Mouse (Mus musculus) heart, embryonic 15.5 days (tissue): Measurements from ENCODE around the gene Map1lc3a. TPM values are rescaled to one million over a fixed set of nuclear protein-coding genes. Genes with fewer than 3 reads are reported as not detected.

ENCODE experiments used
- ATAC-seq: fragments of 200-750 bp; cut with Nextera tagmentation; replicated peaks from 2 replicates; pipeline ENCODE4 v1.8.0; 2017; ENCODE audit warnings: low read depth, moderate TSS enrichment; ENCODE audit not compliant: insufficient number of reproducible peaks, insufficient read depth, low FRiP score
- H3K27ac ChIP-seq: fragments of 300-500 bp; sonication (generic); 2 replicates; pipeline ENCODE4 v1.5.1; 2015; ENCODE audit warnings: mild to moderate bottlenecking, inconsistent platforms
- H3K27me3 ChIP-seq: fragments of 300-500 bp; sonication (generic); 2 replicates; pipeline ENCODE4 v1.6.1; 2015; ENCODE audit warnings: inconsistent platforms
- H3K36me3 ChIP-seq: fragments of 300-500 bp; sonication (generic); 2 replicates; pipeline ENCODE4 v1.6.1; 2015; ENCODE audit warnings: mild to moderate bottlenecking, inconsistent platforms
- H3K4me1 ChIP-seq: fragments of 300-500 bp; sonication (generic); replicated peaks from 2 replicates; pipeline ENCODE4 v1.6.1; 2015; ENCODE audit warnings: inconsistent platforms
- H3K4me2 ChIP-seq: fragments of 300-500 bp; sonication (generic); 2 replicates; pipeline ENCODE4 v1.6.1; 2015; ENCODE audit warnings: inconsistent platforms, mild to moderate bottlenecking, moderate library complexity
- H3K4me3 ChIP-seq: fragments of 300-500 bp; sonication (generic); 2 replicates; pipeline ENCODE4 v1.5.1; 2015; ENCODE audit warnings: mild to moderate bottlenecking, inconsistent platforms
- H3K9ac ChIP-seq: fragments of 300-500 bp; sonication (generic); 2 replicates; pipeline ENCODE4 v1.6.1; 2015; ENCODE audit warnings: mild to moderate bottlenecking, inconsistent platforms
- H3K9me3 ChIP-seq: fragments of 300-500 bp; sonication (generic); replicated peaks from 2 replicates; pipeline ENCODE4 v1.6.1; 2016; ENCODE audit warnings: inconsistent platforms
- WGBS: fragments of 180-500 bp; shearing (Covaris S2); methylation state at CpG from one replicate; pipeline ENCODE4 v1.1.7; 2015; ENCODE audit warnings: mixed read lengths; 5-methylcytosine and 5-hydroxymethylcytosine counted together
- polyA plus RNA-seq: library from polyadenylated mRNA; unstranded; fragments of >200 nt; fragmentation: Nextera tagmentation; extraction: Ambion mirVana; gene quantifications from 2 replicates; pipeline ENCODE4 v1.2.1, GENCODE M21; 2015

The Map1lc3a gene
- polyA plus RNA-seq, 1 experiment from 2014 or later: 354 TPM

GRCm38 (mm10) chr2:155326001-155326400 lies 49.9 kb downstream of the Map1lc3a start:
- no peak for ATAC-seq
- WGBS: 93% methylated on average over 4 of the region's 4 CpGs

More at GRCm38 (mm10) chr2:155326001-155326400, 49.9 kb downstream of the Map1lc3a start:
- H3K27ac ChIP-seq: no peak overlapping the region
- no peak overlapping the region for H3K4me2 ChIP-seq
- H3K4me1 ChIP-seq: no peaks in the 10 kb centered on the region
- H3K4me3 ChIP-seq: no peak overlapping the region
- no peaks in the 10 kb centered on the region for H3K9me3 ChIP-seq
- no peak overlapping the region for H3K9ac ChIP-seq
- no peaks in the 10 kb centered on the region for H3K27me3 ChIP-seq
- H3K36me3 ChIP-seq: peaks cover 31% of the 10 kb centered on the region

Other genes starting within 250 kb of the Map1lc3a start
- gene Ahcy, start 201.8 kb upstream of the Map1lc3a start, polyA plus RNA-seq: 36.9 and 46.4 TPM in 2 replicates
- gene Itch, start 142.8 kb upstream of the Map1lc3a start, polyA plus RNA-seq: 34.9 and 35.6 TPM in 2 replicates
- gene Dynlrb1, start 39.8 kb upstream of the Map1lc3a start, polyA plus RNA-seq: 375 and 381 TPM in 2 replicates
- gene Pigu, start 81.1 kb downstream of the Map1lc3a start, polyA plus RNA-seq: 45.4 and 53.5 TPM in 2 replicates
- gene Trp53inp2, start 104.8 kb downstream of the Map1lc3a start, polyA plus RNA-seq: 103 and 116 TPM in 2 replicates
- 12.0 and 14.5 TPM in 2 replicates for gene Ncoa6, start 197.6 kb downstream of the Map1lc3a start, polyA plus RNA-seq
- 20.0 and 22.5 TPM in 2 replicates for gene Acss2, start 241.7 kb downstream of the Map1lc3a start, polyA plus RNA-seq
- 1.1 and 2.4 TPM in 2 replicates for gene Ggt7, start 241.9 kb downstream of the Map1lc3a start, polyA plus RNA-seq